Mouse (Mus musculus) liver, adult 2 months (tissue): ENCODE data around the gene Bet1l.

Source experiments
- CTCF ChIP-seq: fragments of 200-500 bp; IDR thresholded peaks from 2 replicates; pipeline ENCODE4 v1.5.1; 2011; ENCODE audit warnings: low read depth, low read length, control low read depth
- POLR2A ChIP-seq: fragments of 200-500 bp; IDR thresholded peaks from 2 replicates; pipeline ENCODE4 v1.6.1; 2011; ENCODE audit warnings: low read length, control low read depth; ENCODE audit not compliant: insufficient read depth; ENCODE audit errors: extremely low read depth

- TF ChIP-seq CTCF (no peak), POLR2A (no peak)
Measured at GRCm38 (mm10) chr7:140854483-140854882, 2.9 kb downstream of the Bet1l start.
